Mouse (Mus musculus) megakaryocyte, embryonic 14.5 days (primary cell): ENCODE data around the gene Sort1.

ENCODE experiments used
- FLI1 ChIP-seq: IDR thresholded peaks from 2 replicates; pipeline ENCODE4 v1.6.1; 2012; ENCODE audit warnings: low read length, inconsistent platforms, mixed read lengths
- GATA1 ChIP-seq: IDR thresholded peaks from 3 replicates; pipeline ENCODE4 v1.6.1; 2012; ENCODE audit warnings: mixed read lengths, low read length, inconsistent platforms, borderline replicate concordance

GRCm38 (mm10) chr3:108357051-108357450, 73.2 kb downstream of the Sort1 start:
- TF ChIP-seq FLI1 (no peak), GATA1 (no peak)
